Mouse (Mus musculus): ENCODE data around the gene Shcbp1l.
A peak's percentile ranks its signal among the peaks of the same experiment; 100 is the strongest.
"Not testable (repeated sequence)": the region's sequence is repeated elsewhere in the genome, so short reads cannot be mapped to it uniquely, and the experiment has no call there.

Shcbp1l gene

DNA sequence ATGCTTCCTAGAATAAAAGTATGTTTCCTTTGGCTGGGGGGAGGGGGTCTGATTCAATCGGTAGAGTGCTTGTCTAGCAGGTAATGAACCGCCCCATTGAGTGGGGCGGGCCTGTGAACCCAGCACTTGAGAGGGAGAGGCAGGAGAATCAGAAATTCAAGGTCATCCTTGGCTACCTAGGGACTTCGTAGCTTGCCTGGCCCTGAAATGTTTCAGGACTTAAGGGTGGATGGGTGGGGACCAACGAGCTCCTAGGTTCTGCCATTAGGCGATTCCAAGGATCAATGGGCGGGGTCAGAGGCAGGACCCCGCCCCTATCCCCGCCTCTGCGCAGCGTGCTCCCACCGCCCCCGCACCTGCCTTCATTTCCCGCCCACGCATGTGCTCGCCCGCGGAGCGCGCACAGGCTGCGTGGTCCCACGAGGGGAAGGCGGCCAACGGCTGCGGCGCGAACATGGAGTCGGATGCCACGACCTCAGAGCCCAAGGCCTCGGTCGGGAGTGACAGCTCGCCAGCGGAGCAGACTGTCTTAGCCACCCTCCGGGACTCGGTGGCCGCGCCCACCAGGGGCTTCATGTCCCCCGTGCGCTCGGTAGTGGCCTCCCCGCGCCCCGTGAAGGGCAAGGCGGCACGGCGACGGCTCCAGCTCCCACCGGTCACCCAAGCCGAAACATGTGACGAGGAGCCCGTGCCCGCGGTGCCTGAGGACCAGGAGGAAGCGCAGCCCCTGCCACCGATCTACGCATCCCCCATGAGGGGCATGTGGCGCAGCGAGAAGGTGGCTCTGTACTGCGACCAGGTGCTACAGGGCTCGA is at the start of gene Shcbp1l:
Gene Shcbp1l, plus strand, starts transcription at position 393 of the 815 bp plus-strand sequence.
- peak; percentile 44 to 65 for DNase-seq

DNA sequence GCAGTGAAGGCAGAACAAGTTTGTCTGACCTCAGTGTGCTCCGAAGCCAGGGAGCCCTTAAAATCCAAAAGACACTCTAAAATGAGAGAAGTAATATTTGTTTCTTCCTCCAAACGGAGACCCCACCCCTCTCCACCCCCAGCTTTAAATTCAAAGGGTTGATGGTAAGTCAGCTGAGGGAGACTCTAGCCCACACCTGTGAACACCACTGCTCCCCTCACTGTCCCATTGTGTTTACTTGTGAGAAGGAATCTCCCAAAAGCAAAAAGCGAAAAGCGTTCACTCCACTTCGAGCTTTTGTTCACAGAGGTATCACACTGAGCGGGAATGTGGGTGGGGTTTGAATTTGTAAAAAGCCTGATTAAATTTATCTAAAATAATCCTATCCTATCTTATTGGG is 48.5 kb upstream of the Shcbp1l start:
- DNase-seq: no peak

DNA sequence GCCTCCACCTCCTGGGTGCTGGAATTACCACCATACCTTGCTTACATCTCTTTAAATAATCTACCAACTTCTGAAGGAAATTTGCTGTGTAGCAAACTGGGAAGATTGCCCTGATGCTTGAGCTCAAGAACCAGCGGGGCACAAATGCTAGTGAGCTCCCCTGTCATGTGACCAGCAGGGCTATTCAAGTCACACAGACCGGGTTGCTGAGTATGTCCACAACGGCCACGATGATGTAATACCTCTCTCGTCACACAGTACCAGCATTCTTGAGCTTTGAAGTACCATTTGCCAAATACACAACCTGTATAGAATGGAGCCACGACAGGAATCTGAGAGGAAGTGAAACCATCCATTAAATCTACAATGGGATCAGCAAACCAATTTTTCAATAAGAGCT is 46.4 kb upstream of the Shcbp1l start:
- DNase-seq: no peak

DNA sequence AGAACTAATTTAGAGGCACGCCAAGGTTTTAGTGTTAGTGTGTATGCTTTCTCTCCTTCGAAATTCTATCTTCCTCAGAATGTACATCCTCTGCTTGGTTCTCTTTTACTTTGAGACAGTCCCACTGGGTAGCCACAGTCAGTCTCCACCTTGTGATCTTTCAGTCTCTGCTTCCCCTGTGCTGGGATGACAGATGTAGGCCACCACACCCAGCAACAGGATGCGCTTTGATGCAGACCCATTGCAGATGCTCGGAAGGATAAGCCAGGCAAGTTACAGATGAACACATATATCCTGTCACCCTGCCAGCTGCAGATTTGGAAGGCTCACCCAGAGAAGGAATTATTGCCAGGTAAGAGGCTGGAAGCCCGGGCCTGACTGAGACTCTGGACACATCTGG is 45.1 kb upstream of the Shcbp1l start:
- peak in 1 of 2 experiments; percentile 23 for DNase-seq

DNA sequence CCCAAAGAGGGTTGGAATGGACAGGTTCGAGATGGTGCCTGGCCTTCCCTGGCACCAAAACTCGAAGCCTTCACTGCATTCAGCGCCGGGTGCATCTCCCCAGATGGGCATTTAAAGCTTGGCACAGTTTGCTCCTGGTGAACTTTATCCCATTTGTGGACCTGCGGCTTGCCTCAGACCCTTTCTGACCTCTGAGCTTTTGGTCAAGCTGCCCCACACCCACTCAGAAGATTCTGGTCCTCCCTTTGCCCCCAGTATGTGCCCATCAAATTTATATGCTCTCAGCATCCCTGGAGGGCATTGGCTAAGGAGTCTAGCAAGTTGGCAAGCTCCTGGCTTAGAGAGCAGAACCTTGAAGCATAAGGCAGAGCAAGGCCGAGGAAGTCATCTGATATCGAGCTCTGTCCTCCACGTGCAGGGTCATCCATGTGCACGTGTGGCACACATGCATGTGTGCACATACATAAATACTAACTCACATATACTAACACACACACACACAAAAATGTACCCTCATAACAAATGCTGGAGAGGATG is 44.1 kb upstream of the Shcbp1l start:
- DNase-seq: no peak

DNA sequence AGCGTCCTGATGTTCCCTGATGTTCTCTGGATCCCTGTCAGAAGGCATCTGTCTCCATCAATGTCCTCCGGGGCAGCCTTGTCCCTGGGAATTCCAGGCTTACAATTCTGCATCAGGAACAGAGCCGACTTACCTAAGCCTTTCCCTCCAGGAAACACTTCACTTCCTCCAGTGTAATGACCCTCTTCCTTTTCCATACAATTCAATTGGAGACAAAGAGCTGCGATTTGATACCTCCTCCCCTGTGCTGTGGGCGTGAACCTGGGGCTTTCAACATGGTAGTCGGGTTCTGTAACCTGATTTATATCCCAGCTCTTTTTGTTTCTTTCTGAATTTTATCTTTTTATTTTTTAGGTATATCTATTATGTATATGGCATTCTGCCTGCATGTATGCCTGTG is 39.9 kb upstream of the Shcbp1l start:
- DNase-seq: no peak

DNA sequence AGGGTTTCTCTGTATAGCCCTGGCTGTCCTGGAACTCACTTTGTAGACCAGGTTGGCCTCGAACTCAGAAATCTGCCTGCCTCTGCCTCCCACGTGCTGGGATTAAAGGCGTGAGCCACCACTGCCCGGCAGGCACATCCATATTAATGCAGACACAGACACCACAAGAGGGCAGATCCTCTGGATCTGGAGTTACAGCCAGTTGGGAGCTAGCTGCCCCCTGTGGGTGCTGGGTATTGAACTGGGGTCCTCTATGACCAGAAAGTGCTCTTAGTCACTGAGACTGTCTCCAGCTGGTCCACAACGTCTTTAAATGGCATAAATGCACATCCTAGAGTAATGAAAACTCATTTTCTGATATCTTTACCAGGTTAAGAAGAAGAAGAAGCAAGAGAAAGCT is 39.3 kb upstream of the Shcbp1l start:
- DNase-seq: not testable (repeated sequence)

DNA sequence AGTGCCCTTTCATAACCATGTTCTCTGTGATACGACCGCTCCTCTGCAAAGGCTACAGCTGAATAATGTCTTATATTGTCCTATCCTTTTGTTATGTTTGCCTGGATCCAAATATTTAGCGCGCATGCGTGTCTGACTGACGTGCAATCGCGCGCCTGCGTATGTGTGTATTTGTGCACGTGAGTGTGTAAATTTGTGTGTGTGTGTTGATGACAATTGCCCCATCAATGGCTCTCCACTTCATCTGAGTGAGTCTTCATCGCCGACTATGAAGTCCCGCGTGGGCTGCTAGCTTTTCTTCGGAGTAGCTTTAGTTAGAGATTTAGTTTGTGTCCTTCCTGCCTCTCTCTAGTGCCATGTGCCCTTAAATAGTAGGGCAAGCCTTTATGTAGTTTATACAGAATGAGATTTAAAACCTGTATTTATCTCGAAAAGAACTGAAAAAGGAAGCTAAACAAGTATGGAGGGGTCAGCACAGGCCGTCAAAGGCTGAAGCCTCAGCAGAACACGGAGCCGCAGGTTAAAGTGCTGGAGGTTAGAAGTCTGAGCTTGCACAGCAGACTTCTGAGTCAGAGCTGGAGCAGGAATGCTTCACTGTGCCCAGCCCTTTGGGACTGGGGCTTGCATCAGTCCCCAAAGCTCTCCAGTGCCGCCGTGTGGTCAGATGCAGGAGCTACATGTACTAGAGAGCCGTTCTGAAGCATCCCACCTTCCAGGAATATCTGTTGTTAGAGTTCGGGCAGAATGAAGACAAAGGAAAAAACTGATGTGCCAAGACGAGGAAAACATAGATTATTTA is 38.5 kb upstream of the Shcbp1l start:
- DNase-seq: peak; percentile 45 to 47

DNA sequence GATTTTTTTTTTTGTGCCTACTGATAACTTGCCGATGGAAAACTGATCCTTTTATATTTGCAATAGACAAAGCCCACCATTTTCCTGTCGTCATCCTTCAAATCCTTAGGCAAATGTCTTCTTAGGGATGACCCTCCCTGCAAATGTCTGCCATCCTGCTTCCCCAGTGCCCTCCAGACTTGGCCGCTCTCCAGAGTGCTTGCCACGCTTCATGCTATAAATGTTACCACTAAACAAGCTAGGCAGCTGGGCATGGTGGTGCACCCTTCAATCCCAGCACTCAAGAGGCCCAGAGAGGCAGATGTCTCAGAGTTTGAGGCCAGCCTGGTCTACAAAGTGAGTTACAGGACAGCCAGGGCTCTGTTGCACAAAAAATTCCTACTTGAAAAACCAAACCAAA is 29.3 kb upstream of the Shcbp1l start:
- DNase-seq: not testable (repeated sequence)

DNA sequence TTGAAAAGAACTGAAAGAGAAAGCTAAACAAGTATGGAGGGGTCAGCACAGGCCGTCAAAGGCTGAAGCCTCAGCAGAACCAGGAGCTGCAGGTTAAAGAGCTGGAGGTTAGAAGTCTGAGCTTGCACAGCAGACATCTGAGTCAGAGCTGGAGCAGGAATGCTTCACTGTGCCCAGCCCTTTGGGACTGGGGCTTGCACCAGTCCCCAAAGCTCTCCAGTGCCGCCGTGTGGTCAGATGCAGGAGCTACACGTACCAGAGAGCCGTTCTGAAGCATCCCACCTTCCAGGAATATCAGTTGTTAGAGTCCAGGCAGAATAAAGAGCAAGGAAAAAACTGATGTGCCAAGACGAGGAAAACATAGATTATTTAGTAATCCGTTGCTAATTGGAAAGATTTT is 23.2 kb upstream of the Shcbp1l start:
- no peak for DNase-seq

DNA sequence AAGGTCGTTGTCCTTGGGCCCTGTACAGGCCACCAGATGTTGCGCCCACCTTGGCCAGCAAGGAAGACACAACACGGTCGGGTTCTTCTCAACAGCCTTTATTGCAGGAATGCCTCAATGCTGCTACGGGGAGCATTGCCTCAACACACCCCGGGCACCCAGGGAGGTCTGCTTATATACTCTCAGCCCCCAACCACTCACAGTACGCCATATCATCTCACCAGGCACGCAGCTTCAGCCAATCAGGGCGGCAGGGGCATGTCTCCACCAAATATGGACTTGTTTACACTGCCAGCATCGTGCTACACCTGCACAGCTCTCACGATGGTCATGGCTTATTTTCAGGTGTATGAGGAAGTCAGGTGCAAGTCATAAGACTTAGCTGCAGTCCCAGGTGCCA is 17.3 kb upstream of the Shcbp1l start:
- not testable (repeated sequence) for DNase-seq

DNA sequence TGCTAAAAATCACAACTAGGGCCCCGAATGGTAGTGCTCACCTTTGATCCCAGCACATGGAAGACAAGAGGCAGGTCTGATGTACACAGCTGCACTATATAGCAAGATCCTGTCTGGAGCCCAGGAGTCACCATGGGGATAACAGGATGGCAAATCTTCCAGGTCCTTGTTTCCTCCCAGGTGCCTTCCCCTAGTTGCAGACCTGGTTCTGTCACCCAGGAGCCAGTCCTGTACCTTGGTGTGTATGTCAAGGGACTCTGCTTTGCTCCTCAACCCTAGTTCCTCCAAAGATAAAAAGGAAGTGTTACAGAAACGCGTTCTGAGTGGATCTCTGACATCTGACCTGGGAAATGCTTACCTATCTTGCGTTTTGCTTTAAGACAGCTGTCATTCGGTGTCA is 16.7 kb upstream of the Shcbp1l start:
- DNase-seq: not testable (repeated sequence)

DNA sequence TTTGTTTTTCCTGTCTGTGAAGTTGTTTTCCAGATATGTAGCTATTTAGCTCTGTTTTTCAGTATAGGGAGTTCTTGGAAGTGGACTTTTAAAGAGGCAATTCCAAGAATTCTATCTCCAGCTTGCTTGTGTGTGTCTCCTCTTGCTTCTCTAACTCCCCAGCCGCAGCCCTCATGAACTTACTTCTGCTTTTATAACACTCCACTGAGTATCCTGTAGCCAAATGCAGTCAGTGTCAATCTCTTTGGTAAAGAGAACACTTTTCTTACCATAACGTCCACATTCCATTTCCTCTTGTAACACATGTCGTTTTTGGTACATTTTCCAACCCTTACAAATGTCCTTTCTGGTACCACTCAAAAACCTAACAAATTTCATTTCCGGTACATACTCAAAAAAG is 14.0 kb upstream of the Shcbp1l start:
- not testable (repeated sequence) for DNase-seq

DNA sequence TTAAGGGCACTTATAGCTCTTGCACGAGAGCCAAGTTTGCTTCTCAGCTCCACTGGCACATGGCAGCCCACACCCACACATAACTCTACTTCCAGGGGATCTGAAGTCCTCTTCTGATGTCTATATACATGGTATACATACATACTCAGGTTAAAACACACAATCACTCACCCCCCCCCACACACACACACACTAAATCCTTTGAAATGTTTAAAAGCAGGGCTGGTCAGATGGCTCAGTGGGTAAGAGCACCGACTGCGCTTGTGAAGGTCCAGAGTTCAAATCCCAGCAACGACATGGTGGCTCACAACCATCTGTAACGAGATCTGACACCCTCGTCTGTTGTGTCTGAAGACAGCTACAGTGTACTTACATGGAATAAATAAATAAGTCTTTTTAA is 13.2 kb upstream of the Shcbp1l start:
- no peak for DNase-seq

DNA sequence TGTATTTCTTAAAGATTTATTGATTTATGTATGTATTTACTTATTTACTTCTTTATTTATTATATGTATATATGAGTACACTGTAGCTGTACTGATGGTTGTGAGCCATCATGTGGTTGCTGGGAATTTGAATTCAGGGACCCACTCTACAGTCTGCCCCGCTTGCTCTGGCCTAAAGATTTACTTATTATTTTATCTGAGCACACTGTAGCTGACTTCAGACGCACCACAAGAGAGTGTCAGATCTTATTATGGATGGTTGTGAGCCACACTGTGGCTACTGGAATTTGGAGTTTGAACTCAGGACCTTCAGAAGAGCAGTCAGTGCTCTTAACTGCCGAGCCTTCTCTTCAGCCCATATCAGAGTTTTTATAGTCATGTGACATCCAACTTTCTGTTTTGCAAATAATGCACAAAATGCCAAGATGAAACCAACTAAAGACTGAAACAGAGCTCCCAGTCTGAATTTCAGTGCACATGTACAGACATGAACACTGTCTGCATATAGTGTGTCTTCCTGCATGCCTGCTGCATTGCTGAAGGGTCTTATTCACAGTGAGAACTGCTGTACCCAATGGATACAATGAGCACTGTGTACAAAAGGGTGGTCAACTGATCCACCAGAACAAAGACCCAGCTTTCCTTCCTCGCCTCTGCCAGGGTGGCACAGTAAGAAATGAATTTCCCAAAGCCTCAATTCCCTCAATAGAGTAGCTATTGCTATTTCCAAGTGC is 12.1 kb upstream of the Shcbp1l start:
- DNase-seq: not testable (repeated sequence)

DNA sequence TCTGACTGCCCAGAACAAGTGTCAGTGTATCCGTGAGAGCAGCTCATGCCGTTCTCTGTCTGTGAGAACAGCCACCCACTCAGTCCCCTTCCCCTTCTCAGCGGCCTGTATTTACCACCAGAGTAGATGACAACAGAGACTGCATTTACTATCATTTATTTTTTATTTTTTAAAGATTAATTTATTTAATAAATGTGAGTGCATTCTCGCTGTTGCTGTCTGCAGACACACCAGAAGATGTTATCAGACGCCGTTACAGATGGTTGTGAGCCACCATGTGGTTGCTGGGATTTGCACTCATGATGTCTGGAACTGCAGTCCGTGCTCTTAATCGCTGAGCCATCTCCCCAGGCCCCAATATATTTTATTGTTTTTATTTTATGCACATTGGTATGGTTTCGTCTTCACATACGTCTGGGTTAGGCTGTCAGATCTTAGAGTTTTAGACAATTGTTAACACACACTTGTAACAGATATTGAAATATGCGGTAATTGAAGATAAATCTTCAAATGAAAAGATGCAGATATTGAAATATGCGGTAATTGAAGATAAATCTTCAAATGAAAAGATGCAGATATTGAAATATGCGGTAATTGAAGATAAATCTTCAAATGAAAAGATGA is 11.5 kb upstream of the Shcbp1l start:
- DNase-seq: peak; percentile 24 to 44

DNA sequence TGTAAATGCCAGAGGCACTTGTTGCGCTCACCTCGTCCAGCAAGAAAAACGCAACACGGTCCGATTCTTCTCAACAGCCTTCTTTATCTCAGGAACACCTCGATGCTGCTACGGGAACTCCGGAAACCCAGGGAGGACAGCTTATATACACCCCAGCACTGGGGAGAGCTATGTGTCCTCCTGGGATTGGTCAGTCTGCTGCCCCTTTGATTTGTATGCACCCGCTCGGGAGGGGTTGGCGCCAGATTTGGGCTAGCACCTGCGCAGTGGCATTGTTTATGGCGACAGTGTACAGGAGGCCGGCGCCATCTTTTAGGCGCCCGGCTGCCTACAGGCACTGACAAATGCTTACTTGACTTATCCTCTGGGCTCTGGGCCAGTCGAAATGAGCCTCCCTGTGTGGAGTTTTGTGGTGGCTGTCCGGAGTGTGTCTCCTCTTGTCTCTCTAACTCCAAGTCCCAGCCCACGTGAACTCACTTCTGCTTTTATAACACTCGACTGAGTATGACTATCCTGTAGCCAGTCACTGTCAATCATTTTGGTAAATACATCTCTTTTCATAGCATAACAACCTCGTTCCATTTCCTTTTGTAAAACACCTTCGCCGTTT is 10.7 kb upstream of the Shcbp1l start:
- peak; percentile 96 to 98 for DNase-seq

DNA sequence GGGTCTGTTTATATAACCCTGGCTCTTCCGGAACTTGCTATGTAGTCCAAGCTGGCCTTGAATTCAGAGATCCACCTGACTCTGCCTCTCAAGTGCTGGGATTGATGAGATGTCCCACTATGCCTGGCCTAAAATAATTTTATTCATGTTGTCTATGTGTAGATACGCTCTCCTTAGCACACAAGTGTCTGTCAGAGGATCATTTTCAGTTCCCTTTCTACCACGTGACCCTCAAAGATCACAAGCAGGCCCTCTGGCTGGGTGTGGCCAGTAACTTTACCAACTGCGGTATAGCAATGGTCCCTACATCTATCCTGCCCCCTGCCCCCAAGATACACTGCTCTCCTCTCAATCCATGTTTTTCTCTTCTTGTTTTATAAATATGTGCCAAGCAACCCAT is 10.0 kb upstream of the Shcbp1l start:
- peak; percentile 52 to 83 for DNase-seq

DNA sequence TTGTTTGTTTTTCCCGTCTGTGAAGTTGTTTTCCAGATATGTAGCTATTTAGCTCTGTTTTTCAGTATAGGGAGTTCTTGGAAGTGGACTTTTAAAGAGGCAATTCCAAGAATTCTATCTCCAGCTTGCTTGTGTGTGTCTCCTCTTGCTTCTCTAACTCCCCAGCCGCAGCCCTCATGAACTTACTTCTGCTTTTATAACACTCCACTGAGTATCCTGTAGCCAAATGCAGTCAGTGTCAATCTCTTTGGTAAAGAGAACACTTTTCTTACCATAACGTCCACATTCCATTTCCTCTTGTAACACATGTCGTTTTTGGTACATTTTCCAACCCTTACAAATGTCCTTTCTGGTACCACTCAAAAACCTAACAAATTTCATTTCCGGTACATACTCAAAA is 9.2 kb upstream of the Shcbp1l start:
- DNase-seq: not testable (repeated sequence)

DNA sequence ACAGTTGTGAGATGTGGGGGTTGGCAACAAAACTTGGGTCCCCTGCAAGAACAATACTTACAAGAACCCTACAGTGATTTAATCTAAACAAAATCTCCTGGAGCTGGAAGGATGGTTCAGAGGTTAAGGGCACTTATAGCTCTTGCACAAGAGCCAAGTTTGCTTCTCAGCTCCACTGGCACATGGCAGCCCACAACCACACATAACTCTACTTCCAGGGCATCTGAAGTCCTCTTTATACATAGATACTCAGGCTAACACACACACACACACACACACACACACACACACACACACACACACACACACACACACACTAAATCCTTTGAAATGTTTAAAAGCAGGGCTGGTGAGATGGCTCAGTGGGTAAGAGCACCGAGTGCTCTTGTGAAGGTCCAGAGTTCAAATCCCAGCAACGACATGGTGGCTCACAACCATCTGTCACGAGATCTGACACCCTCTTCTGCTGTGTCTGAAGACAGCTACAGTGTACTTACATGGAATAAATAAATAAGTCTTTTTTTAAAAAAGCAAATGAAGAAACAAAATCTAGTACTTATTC is 8.6 kb upstream of the Shcbp1l start:
- DNase-seq: not testable (repeated sequence)

DNA sequence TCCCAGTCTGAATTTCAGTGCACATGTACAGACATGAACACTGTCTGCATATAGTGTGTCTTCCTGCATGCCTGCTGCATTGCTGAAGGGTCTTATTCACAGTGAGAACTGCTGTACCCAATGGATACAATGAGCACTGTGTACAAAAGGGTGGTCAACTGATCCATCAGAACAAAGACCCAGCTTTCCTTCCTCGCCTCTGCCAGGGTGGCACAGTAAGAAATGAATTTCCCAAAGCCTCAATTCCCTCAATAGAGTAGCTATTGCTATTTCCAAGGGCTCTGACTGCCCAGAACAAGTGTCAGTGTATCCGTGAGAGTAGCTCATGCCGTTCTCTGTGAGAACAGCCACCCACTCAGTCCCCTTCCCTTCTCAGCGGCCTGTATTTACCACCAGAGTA is 7.2 kb upstream of the Shcbp1l start:
- not testable (repeated sequence) for DNase-seq

DNA sequence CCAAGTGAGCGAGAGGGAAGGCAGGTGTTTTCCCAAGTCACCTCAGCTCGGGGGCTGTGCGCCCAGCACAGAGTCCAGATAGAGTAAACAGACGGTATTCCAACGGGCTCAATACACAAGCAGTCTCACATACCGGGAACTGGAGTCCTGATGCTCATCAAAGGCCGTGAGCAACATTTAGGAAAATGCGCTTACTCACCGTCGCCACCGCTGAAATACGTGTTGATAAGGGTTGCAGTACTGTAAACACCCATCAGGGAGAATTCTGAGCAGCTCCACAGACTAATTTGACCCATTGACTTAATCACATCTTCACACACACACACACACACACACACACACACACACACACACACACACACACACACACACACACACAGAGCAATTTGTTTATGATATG is 691 bp upstream of the Shcbp1l start:
- no peak for DNase-seq
